Mouse (Mus musculus): ENCODE results near the gene Rbms1. TPM values are rescaled to one million over a fixed set of nuclear protein-coding genes. Genes with fewer than 3 reads are reported as not detected.

The Rbms1 gene
- total RNA-seq, 2 experiments from 2014 or later, result 20.5 to 21.2 TPM

DNA sequence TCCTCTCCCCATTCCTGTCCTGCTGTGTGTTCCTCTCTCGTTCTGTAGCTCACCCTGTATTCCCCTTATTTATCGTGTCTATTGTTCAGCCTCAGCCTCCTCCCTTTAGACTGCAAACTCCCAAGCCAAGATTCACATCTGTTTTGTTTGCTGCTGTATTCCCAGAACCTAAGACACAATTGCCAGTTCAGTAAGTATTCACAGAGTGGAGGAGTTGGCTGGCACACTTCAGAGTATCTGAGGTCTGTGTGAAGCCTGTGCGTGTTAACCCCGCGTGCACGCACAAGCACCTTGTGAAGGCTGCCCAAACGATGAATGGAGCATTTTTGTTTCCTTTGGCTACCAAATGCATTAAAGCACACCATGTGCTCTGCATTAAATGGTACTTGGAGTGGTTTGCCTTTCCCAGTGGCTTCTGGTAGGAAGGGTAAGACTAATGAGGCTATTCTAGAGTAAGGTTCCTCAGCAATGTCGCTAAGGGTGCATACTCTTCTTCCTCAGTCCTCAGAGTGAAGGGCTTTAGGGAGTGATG is 248.0 kb downstream of the Rbms1 start:
- no peak for DNase-seq (ENCODE audit: low spot score in 2 of 2)

GRCm38 (mm10) chr2:60714475-60714874 is 248.5 kb downstream of the Rbms1 start:
- DNase-seq (ENCODE audit: low spot score in 2 of 2), result no peak

DNA sequence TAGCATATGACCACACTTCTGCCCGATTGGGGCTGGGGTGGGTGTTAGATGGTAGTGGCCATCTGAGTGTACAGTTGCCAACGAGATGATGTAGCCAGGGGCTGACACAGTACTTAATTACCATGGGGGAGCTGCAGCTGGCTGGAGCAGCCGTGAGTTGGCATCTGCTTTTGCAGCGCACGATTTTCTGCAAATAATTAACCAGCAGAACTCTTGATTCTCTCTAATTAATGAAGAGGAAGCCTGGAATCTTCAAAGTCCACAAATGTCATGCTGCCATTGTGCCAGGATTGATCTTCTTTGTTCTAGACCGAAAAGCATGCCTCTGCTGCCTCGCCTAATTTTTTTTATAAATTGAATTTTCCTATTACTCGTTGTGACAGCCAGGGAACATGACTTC is 249.1 kb downstream of the Rbms1 start:
- DNase-seq (ENCODE audit: low spot score in 2 of 2), result no peak

DNA sequence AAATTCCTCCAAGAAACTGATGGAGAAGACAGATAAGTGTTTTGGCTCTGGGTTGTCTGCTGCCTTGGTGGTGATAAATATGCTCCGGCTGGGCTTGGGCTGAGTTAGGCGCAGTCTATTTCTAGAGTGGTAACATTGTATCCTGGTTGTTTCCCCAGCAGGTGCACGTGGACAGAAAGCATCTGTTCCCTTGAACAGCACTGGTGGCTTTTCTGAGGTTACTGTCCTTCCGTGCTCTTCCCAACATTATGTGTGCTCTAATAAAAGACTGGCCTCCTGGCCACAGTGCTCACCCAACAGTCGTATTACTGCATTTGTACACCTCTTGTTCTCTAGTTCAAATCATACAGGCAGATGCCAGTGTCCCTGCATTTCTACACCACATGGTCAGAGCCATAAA is 250.1 kb downstream of the Rbms1 start:
- no peak for DNase-seq (ENCODE audit: low spot score in 2 of 2)

DNA sequence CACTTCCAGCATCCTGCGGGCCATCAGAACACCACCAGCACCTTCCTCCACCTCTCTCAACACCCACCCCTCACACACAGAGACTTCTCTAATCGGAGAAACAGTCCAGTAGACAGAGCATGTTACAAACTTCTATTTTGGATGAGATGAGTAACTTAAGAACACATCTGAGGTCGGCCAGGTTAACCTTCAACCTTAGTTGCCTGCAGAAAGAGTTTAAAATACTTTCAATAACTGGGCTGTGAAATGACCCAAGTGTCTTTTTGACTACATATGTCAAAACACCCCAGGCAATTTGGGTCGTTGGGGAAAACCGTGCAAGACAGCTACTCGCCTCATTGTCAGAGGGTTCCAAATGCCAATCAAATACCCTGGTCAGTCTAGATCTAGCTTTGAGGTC is 250.5 kb downstream of the Rbms1 start:
- DNase-seq (ENCODE audit: low spot score in 2 of 2), result no peak

- no peak for DNase-seq (ENCODE audit: low spot score in 2 of 2)
These were observed 251.7 kb downstream of the Rbms1 start for GRCm38 (mm10) chr2:60711098-60711880.

DNA sequence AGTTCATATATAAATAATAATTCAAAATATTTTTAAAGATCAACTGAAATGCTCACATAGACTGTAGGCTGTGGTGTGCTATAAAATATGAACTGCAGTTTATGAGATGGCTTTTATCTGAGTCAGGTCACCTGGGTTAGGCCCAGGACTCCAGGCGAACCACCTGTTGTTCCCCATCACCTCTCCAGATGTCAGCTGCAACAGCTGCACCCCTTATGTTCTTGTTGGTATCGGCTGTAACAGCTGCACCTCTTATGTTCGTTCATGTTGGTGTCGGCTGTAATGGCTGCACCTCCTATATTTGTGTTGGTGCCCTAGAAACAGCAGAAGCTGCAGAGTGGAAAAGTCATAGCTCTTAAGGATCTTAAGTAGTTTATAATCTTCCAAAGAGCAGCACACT is 252.7 kb downstream of the Rbms1 start:
- DNase-seq (ENCODE audit: low spot score in 2 of 2), result no peak

DNA sequence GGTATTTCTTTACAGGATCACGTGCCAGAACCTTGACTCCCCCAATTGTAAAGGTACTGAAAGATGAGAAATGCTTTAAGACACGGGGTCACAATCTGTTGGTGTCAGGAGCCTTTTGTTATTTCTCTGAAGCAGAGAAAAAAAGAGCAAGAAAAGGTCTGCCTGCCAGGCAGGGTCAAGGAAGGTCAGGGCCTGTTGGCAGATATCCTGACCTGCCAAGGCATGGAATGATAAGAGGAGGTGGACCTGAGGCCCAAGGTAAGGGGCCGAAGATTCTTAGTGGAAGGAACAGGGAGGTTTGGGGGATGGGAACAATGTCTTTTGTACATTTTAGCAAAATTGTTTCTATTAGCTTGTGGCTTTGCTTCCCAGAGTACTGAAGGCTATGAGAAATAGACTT is 254.3 kb downstream of the Rbms1 start:
- DNase-seq (ENCODE audit: low spot score in 2 of 2), result no peak

GRCm38 (mm10) chr2:60706866-60707265 is 256.1 kb downstream of the Rbms1 start:
- DNase-seq (ENCODE audit: low spot score in 2 of 2), result no peak

DNA sequence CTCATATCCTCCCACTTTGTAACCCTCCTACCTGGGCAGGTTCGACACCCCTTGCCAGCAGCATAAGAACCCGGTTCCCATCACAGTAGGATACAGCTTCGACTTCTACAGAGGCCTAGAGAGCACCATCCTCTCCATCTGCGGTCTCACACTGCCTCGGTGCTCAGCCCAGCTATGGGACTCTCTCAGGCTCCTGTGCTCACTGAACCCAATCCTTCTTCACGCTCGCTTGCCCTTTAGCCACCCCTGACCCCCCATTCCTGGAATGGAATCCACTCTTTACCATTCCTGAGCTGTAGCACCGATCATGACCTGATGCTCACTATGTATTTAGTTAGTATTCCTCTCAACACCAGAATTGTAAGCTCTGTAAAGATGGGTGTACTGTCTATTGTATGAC is 257.6 kb downstream of the Rbms1 start:
- no peak for DNase-seq (ENCODE audit: low spot score in 2 of 2)

DNA sequence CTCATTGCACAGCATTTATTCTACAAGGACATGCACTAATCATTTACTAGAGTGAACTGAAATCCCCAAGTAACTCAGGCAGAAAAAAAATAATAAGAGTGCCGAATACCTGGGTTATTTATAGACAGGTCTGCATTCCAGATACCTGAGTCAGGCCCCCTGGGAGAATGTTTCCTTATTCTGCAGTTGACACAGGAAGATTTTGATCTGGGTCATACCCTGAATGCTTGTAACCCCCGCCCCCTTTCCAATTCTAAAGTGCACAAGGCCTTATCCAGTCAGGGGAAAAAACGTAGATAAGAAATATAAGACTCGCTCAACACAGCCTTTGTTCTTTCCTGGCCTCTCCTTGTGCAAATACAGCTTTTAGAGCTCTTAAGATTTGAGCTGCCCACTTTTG is 259.7 kb downstream of the Rbms1 start:
- DNase-seq (ENCODE audit: low spot score in 2 of 2), result no peak

- no peak for DNase-seq (ENCODE audit: low spot score in 2 of 2)
These were observed 262.0 kb downstream of the Rbms1 start for GRCm38 (mm10) chr2:60700956-60701355.

Other genes with a start within 250 kb of the Rbms1 start
- under 1 TPM in 1 of 2 experiments, not detected in 1; 0.82 TPM for gene Itgb6, start 240.5 kb downstream of the Rbms1 start, total RNA-seq (2021)